Mouse (Mus musculus): ENCODE data around the gene Tlk2. TPM values are rescaled to one million over a fixed set of nuclear protein-coding genes. Genes with fewer than 3 reads are reported as not detected.

Tlk2 gene
- polyA plus RNA-seq, 1 experiment from 2014 or later: 29.6 TPM

DNA sequence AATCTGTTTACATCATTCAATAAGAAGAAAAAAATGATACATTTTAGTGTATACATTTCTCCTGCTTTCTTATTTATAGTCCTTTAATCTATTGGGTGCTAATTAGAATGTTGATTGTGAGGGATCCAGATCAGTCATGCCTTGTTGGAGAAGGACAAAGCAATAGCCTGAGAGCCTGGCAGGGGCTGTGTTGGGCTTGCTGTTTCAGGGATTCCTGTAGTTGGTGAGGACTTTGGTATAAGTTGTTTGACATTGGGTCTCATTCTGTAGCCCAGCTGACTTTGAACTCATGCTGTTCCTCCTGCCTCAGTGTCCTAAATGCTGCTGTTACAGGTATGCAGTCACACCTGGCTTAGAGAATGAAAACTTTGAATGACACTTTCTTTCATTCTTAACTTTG, 85.9 kb downstream of the Tlk2 start:
- peaks cover 72% of the 10 kb centered on the region for H3K36me3 ChIP-seq

DNA sequence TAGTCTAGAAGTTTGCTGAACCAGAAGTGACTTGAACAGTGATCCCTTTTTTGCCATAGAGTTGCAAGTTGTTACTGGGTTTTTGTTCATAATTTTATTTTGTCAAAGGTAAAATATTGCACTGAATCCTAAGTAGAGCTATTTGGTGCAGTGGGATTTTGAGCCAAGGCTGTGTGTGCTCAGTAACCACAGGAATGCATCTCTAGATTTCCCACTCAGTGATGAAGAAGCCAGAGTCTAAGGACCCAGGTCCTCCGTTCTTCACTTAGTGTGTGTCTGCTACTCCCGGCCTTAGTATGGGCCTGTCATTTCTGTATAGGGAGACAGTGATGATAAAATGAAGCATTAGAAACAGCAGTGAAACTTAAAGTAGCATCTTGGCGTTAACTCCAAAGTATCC, 86.4 kb downstream of the Tlk2 start:
- H3K36me3 ChIP-seq: peaks cover 69% of the 10 kb centered on the region
- ATAC-seq (ENCODE audit: insufficient number of reproducible peaks, insufficient read depth, low FRiP score, low TSS enrichment, low read depth): no peak
- no peak overlapping the region for H3K27ac ChIP-seq
- peaks cover 7% of the 10 kb centered on the region; the same call in 1 of the 2 replicates for H3K4me1 ChIP-seq (replicated peaks)
- 83% methylated on average over 3 of the region's 3 CpGs for WGBS
- H3K9me3 ChIP-seq: no peaks in the 10 kb centered on the region
- H3K9ac ChIP-seq (replicated peaks): no peak overlapping the region
- H3K4me3 ChIP-seq (replicated peaks): no peak overlapping the region
- H3K4me2 ChIP-seq: no peak overlapping the region
- no peaks in the 10 kb centered on the region for H3K27me3 ChIP-seq

More for the DNA sequence above, 85.9 kb downstream of the Tlk2 start:
- Histone ChIP-seq H3K4me3 (replicated peaks) (no peak overlapping the region), H3K27me3 (no peaks in the 10 kb centered on the region), H3K9ac (replicated peaks) (no peak overlapping the region), H3K9me3 (no peaks in the 10 kb centered on the region), H3K4me2 (no peak overlapping the region), H3K4me1 (replicated peaks) (peaks cover 7% of the 10 kb centered on the region; the same call in 1 of the 2 replicates), H3K27ac (no peak overlapping the region)
- ATAC-seq (ENCODE audit: insufficient number of reproducible peaks, insufficient read depth, low FRiP score, low TSS enrichment, low read depth): no peak

DNA sequence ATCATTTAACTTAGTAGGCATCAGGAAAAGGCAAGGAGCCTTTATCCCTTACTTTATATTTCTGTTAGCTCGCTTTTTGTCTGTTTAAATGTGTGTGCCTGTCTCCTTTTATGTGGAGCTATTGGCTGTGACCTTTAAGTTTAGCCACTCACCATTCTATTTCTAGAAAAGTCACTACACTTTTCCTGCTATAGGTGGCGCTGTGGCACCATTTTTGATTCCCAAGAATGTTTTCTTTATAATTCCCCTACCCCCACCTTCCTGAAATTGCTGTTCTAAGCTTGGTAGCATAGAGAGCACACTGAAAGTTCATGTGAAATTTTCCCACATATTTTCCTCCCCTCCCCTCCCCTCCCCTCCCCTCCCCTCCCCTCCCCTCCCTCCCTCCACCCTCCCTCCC, 91.5 kb downstream of the Tlk2 start:
- H3K4me2 ChIP-seq: no peak overlapping the region
- 16% methylated on average over 2 of the region's 2 CpGs for WGBS
- H3K27ac ChIP-seq: no peak overlapping the region
- ATAC-seq (ENCODE audit: insufficient number of reproducible peaks, insufficient read depth, low FRiP score, low TSS enrichment, low read depth): 0 out of 2 replicates have a peak, but pooled peaks have one; percentile 15
- H3K36me3 ChIP-seq: peaks cover 74% of the 10 kb centered on the region
- no peaks in the 10 kb centered on the region for H3K9me3 ChIP-seq
- no peak overlapping the region for H3K4me3 ChIP-seq (replicated peaks)
- no peaks in the 10 kb centered on the region for H3K27me3 ChIP-seq
- H3K4me1 ChIP-seq (replicated peaks): no peaks in the 10 kb centered on the region
- no peak overlapping the region for H3K9ac ChIP-seq (replicated peaks)

DNA sequence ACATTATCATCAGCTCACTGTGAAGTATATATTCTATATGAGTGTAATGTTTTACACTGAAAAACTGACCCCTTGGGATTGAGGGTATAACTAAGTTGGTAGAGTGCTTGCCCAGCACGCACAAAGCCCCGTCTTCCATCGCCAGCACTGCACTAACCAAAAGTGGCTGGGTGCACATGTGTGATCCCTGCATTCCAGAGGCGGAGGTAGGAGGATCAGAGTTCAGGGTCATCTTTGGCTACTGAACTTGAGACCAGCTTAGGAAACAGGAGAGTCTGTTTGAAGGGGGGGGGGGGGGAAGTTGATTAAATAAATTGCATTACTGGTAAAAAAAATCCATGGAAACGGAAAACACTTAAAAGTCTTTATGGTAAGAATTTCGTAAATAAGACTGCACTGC, 101.8 kb downstream of the Tlk2 start:
- Histone ChIP-seq H3K4me2 (no peak overlapping the region), H3K27me3 (no peaks in the 10 kb centered on the region), H3K27ac (no peak overlapping the region), H3K36me3 (peaks cover 80% of the 10 kb centered on the region), H3K9me3 (no peaks in the 10 kb centered on the region), H3K4me1 (replicated peaks) (peaks cover 41% of the 10 kb centered on the region), H3K9ac (replicated peaks) (no peak overlapping the region), H3K4me3 (replicated peaks) (no peak overlapping the region)
- 87% methylated on average over 6 of the region's 6 CpGs for WGBS
- no peak for ATAC-seq (ENCODE audit: insufficient number of reproducible peaks, insufficient read depth, low FRiP score, low TSS enrichment, low read depth)

DNA sequence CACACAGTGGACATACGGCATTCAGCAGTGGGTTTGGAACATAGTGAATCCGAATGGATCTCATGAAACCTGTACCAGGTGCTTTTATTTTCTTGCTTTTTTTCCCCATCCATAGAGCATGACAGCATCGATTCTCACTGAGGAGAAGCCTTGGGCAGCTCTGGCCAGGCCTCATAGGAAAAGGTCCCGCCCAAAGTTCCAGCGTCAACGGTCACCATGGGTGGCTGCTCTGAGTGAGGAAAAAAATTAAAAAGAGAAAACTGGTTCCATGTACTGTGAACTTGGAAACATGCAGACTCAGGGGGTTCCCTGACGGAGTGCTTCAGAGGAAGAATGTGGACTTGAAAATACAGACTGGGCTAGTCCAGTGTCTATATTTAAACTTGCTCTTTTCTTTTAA, 102.7 kb downstream of the Tlk2 start:
- H3K9me3 ChIP-seq: no peaks in the 10 kb centered on the region
- no peak for ATAC-seq (ENCODE audit: insufficient number of reproducible peaks, insufficient read depth, low FRiP score, low TSS enrichment, low read depth)
- no peak overlapping the region for H3K9ac ChIP-seq (replicated peaks)
- H3K4me3 ChIP-seq (replicated peaks): no peak overlapping the region
- no peak overlapping the region for H3K4me2 ChIP-seq
- peak overlapping the region; percentile 73 for H3K27ac ChIP-seq
- peaks cover 75% of the 10 kb centered on the region for H3K36me3 ChIP-seq
- 82% methylated on average over 7 of the region's 7 CpGs for WGBS
- peaks cover 49% of the 10 kb centered on the region for H3K4me1 ChIP-seq (replicated peaks)
- H3K27me3 ChIP-seq: no peaks in the 10 kb centered on the region

DNA sequence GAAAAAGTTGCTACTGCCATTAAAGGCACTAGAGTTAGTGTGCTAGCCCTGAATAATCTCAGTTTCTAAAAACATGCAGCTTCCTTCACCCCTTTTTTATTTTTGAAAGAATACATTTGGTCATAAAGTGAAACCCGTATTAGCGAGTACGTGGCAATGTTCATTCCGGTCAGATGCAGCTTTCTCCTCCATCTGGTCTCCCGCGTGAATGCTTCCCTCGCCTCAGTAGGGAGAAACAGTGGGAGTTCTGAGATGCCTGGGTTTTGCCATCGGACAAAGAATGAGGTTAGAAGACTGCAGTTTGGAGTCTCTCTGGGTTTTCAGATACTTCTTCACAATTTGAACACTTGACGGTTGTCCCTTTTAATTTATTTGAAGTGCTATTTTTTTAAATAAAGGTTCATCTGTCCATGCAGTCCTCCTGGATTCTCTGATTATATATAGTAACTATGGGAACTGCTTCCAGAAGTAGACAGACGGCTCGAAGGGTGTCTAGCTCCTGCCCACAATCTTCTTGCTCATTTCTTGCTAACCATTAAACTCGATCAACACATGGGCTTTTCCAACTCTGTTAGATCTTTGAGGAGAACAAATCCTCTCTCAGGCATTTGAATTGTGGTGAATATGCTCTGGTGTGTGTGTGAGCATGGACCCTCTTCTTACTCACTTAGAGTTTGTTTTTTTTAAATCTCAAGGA, 103.3 kb downstream of the Tlk2 start:
- H3K27me3 ChIP-seq: no peaks in the 10 kb centered on the region
- no peaks in the 10 kb centered on the region for H3K9me3 ChIP-seq
- no peak for ATAC-seq (ENCODE audit: insufficient number of reproducible peaks, insufficient read depth, low FRiP score, low TSS enrichment, low read depth)
- H3K36me3 ChIP-seq: peaks cover 73% of the 10 kb centered on the region
- H3K4me2 ChIP-seq: no peak overlapping the region
- no peak overlapping the region for H3K4me3 ChIP-seq (replicated peaks)
- H3K4me1 ChIP-seq (replicated peaks): peaks cover 51% of the 10 kb centered on the region
- no peak overlapping the region for H3K9ac ChIP-seq (replicated peaks)
- peak overlapping the region; percentile 73 for H3K27ac ChIP-seq
- 58% methylated on average over 12 of the region's 12 CpGs for WGBS

DNA sequence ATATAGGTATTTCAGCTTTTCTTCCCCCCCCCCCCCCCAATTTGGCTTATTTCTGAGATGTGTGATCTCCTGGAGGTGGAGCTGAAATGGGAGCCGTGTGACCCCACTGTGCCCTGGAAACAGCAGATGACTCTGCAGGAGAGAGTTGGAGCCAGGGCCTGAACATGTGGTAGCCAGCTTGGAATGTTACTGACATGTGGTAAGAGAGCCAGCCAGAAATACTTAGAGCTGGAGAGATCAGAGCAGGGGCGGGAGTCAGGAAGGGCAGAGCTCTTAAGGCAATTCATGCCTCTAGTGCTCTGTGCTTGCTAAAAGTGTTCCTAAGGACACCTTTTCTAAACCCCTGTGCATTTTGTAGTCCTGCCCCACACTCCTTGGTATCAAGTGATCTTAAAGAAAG, 103.9 kb downstream of the Tlk2 start:
- ATAC-seq (ENCODE audit: insufficient number of reproducible peaks, insufficient read depth, low FRiP score, low TSS enrichment, low read depth): 0 out of 2 replicates have a peak, but pooled peaks have one; percentile 12
- Histone ChIP-seq H3K27ac (peak overlapping the region; percentile 73), H3K4me3 (replicated peaks) (no peak overlapping the region), H3K36me3 (peaks cover 73% of the 10 kb centered on the region), H3K9me3 (no peaks in the 10 kb centered on the region), H3K9ac (replicated peaks) (no peak overlapping the region), H3K4me2 (no peak overlapping the region), H3K27me3 (no peaks in the 10 kb centered on the region), H3K4me1 (replicated peaks) (peaks cover 51% of the 10 kb centered on the region)
- WGBS: 10% methylated on average over 2 of the region's 2 CpGs

DNA sequence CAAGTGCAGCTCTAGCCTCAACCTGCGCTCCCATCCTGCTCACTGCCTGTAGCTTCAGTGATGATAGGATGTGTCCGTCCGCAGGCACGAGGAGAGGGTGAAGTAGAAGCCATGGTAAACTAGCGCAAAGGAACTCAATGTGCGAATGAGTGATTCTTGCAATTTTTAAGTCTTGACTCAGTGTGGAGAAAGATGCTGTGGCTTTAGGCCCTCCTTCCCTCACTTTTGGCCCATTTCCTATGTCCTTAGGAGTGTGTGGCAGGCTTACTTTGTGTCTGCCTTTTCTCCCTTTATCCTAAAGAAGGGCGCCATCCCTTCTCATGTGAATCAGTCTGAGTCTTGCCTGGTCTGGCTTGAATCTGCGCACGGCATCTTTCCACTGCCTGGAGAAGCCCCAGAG, 104.4 kb downstream of the Tlk2 start:
- H3K4me2 ChIP-seq: no peak overlapping the region
- H3K4me3 ChIP-seq (replicated peaks): no peak overlapping the region
- no peaks in the 10 kb centered on the region for H3K9me3 ChIP-seq
- peaks cover 71% of the 10 kb centered on the region for H3K36me3 ChIP-seq
- peak overlapping the region; percentile 73 for H3K27ac ChIP-seq
- H3K4me1 ChIP-seq (replicated peaks): peaks cover 51% of the 10 kb centered on the region
- no peak overlapping the region for H3K9ac ChIP-seq (replicated peaks)
- no peaks in the 10 kb centered on the region for H3K27me3 ChIP-seq
- no peak for ATAC-seq (ENCODE audit: insufficient number of reproducible peaks, insufficient read depth, low FRiP score, low TSS enrichment, low read depth)
- 85% methylated on average over 9 of the region's 9 CpGs for WGBS

DNA sequence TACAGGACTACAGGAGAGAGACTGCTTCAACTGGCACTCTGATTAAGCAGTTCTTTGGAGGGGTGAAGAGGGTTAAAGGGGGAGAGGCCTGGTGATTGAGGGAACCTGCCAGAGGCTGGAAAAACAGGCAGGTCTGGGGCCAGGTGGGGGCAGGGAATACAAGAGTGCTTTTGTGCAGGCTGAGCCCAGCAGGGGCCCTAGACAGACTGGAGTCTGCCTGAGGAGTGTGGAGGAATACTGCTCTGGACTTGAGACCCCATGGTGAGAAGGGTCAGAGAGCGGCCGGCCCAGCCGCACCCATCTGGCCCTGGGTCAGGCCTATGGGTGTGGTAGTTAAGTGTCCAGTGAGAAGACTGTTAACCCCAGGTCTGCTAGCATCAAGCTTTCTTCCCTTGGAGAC, 107.1 kb downstream of the Tlk2 start:
- Histone ChIP-seq H3K9me3 (no peaks in the 10 kb centered on the region), H3K4me3 (replicated peaks) (no peak overlapping the region), H3K4me1 (replicated peaks) (peaks cover 74% of the 10 kb centered on the region), H3K36me3 (peaks cover 58% of the 10 kb centered on the region), H3K27me3 (no peaks in the 10 kb centered on the region), H3K4me2 (peak overlapping the region; percentile 35), H3K27ac (peak overlapping the region; percentile 92), H3K9ac (replicated peaks) (no peak overlapping the region; the same call in 1 of the 2 replicates)
- ATAC-seq (ENCODE audit: insufficient number of reproducible peaks, insufficient read depth, low FRiP score, low TSS enrichment, low read depth): peak; percentile 73; the same call in 1 of the 2 replicates
- WGBS: 21% methylated on average over 3 of the region's 3 CpGs

DNA sequence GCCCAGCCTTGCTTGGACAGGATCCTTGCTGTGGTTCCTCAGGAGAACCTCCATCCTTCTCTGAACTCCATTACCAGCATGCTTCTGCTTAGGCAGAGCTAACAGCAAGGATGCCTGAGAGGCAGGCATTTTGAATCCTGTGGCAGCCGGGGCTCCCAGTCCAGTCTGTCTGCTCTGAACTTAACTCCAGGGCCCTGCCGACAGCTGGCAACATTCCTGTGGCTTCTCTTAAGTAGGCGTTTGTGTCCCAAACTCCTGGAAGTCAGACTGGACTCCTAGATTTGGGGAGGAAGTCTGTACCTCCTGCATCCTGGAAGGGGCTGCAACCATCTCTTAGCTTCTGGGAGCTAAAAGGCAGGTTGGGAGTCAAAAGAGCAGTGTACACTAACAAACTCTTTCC, 110.8 kb downstream of the Tlk2 start:
- Histone ChIP-seq H3K4me2 (no peak overlapping the region), H3K9ac (replicated peaks) (no peak overlapping the region), H3K27me3 (no peaks in the 10 kb centered on the region), H3K4me3 (replicated peaks) (no peak overlapping the region), H3K27ac (peak overlapping the region; percentile 51), H3K9me3 (no peaks in the 10 kb centered on the region), H3K36me3 (peaks cover 34% of the 10 kb centered on the region), H3K4me1 (replicated peaks) (peaks cover 64% of the 10 kb centered on the region)
- WGBS: 34% methylated on average over 3 of the region's 3 CpGs
- no peak for ATAC-seq (ENCODE audit: insufficient number of reproducible peaks, insufficient read depth, low FRiP score, low TSS enrichment, low read depth)

DNA sequence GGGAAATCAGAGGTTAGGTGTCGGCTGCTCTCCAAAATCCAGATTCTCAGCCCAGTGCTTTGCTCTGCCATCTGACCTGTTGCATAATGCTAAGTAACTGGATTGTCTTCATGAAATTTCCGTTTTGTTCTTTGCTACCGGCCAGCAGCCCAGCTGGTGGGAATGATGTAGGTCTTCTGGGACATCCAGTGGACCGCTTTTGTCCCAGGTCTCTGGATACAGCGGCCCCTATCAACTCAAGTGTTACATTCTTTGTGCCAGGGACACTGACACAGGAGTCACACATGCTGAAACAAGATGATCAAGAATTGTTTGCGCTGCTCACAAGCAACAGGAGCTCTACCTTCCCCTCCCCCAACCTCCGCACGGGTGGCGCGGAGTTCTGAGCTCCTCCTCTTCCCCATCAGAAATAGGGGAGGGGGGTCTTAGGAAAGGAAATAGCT, 113.1 kb downstream of the Tlk2 start:
- Histone ChIP-seq H3K4me3 (replicated peaks) (peak overlapping the region; percentile 80), H3K9me3 (no peaks in the 10 kb centered on the region), H3K27me3 (no peaks in the 10 kb centered on the region), H3K4me2 (peak overlapping the region; percentile 90), H3K4me1 (replicated peaks) (peaks cover 54% of the 10 kb centered on the region), H3K36me3 (peaks cover 29% of the 10 kb centered on the region), H3K9ac (replicated peaks) (peak overlapping the region; percentile 93), H3K27ac (peak overlapping the region; percentile 99)
- ATAC-seq (ENCODE audit: insufficient number of reproducible peaks, insufficient read depth, low FRiP score, low TSS enrichment, low read depth): 0 out of 2 replicates have a peak, but pooled peaks have one; percentile 20
- under 1% methylated on average over 10 of the region's 10 CpGs for WGBS

All from limb, embryonic 12.5 days (tissue).